10 mouse cellular contexts compared by ENCODE assay signal in the genomic region with DNA sequence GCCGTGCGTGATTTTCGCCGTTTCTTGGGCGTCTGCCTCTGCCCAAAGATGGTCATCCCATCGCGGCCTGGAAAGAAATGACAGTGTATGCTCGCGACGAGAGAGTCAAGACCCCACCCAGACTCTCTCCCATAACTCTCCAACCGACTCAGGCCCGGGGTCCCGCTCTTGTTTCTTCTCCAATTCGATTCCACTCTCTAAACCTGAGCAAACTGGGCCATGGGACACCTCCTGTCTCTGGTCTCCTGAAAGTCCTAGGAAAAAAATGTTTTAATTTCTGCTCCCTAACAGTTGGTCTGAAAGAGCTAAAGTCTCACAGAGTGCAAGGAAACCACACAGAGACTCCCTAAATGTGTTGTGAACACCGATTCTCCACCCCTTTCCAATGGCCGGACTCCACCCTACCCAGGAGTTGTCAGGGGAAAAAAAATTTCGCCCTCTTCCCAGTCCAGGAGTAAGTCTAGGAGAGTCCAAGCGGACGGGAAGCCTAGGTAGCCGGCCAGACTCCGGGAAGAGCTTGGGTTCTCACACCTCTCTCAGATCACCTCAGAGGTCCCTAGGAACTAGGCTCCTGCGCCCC. TPM values are rescaled to one million over a fixed set of nuclear protein-coding genes. Genes with fewer than 3 reads are reported as not detected.
DNase-seq lines count a peak whose midpoint lies in the region; ATAC-seq and TF ChIP-seq lines count a peak whose summit lies in the region.
"Had no signal": no experiment of that assay in that cellular context is flagged by ENCODE, and none has a peak within 500 bp of the region (broad histone marks: within the 10 kb centered on the region; RNA-seq: fewer than 3 reads in every experiment).

No protein-coding gene starts in this region.

- H3K27ac ChIP-seq in kidney, postnatal 0 days: no peak overlapping the region
- H3K27ac ChIP-seq in hindbrain, embryonic 10.5 days: peak overlapping the region; percentile 40
- H3K27ac ChIP-seq in midbrain, embryonic 14.5 days (replicated peaks; ENCODE audit: low read depth, low read length): no peak overlapping the region

- ATAC-seq in kidney, postnatal 0 days (replicated peaks; ENCODE audit: low FRiP score, low read depth): no peak
- no peak for ATAC-seq in midbrain, embryonic 14.5 days (ENCODE audit: low FRiP score, low TSS enrichment)
- ATAC-seq in erythroid progenitor cell, adult 5-6 weeks (replicated peaks; ENCODE audit: low FRiP score, poor library complexity, severe bottlenecking): no peak

- no peaks in the 10 kb centered on the region for H3K36me3 ChIP-seq in kidney, postnatal 0 days (ENCODE audit: insufficient read depth, low read length)
- no peaks in the 10 kb centered on the region for H3K36me3 ChIP-seq in hindbrain, embryonic 10.5 days
- no peaks in the 10 kb centered on the region for H3K36me3 ChIP-seq in midbrain, embryonic 14.5 days (ENCODE audit: control insufficient read depth, insufficient read depth, low read length)

- WGBS in kidney, postnatal 0 days: 2% methylated on average over 22 of the region's 22 CpGs
- 1% methylated on average over 22 of the region's 22 CpGs for WGBS in hindbrain, embryonic 10.5 days
- 1% methylated on average over 22 of the region's 22 CpGs for WGBS in midbrain, embryonic 14.5 days

- H3K4me3 ChIP-seq in kidney, postnatal 0 days (replicated peaks; ENCODE audit: low read depth, low read length): peak overlapping the region; percentile 4; the same call in 1 of the 2 replicates
- H3K4me3 ChIP-seq in hindbrain, embryonic 10.5 days: peak overlapping the region; percentile 38
- no peak overlapping the region for H3K4me3 ChIP-seq in midbrain, embryonic 14.5 days (replicated peaks; ENCODE audit: low read depth, low read length)

- H3K9me3 ChIP-seq in kidney, postnatal 0 days (replicated peaks; ENCODE audit: low read length): no peaks in the 10 kb centered on the region
- H3K9me3 ChIP-seq in hindbrain, embryonic 10.5 days: no peaks in the 10 kb centered on the region
- no peaks in the 10 kb centered on the region for H3K9me3 ChIP-seq in midbrain, embryonic 14.5 days (ENCODE audit: control insufficient read depth, low read length)

- H3K9ac ChIP-seq in kidney, postnatal 0 days (ENCODE audit: low read depth, low read length): no peak overlapping the region
- H3K9ac ChIP-seq in midbrain, embryonic 14.5 days (replicated peaks; ENCODE audit: low read length): no peak overlapping the region

- H3K4me2 ChIP-seq in kidney, postnatal 0 days (ENCODE audit: low read length): no peak overlapping the region
- H3K4me2 ChIP-seq in midbrain, embryonic 14.5 days (ENCODE audit: low read length): no peak overlapping the region

- peaks cover 81% of the 10 kb centered on the region for H3K27me3 ChIP-seq in kidney, postnatal 0 days (ENCODE audit: insufficient read depth, low read length)
- peaks cover 100% of the 10 kb centered on the region for H3K27me3 ChIP-seq in hindbrain, embryonic 10.5 days (ENCODE audit: insufficient read depth, poor library complexity, severe bottlenecking)
- H3K27me3 ChIP-seq in midbrain, embryonic 14.5 days (ENCODE audit: control insufficient read depth, insufficient read depth, low read length): peaks cover 93% of the 10 kb centered on the region

- peaks cover 35% of the 10 kb centered on the region for H3K4me1 ChIP-seq in kidney, postnatal 0 days (replicated peaks; ENCODE audit: insufficient read depth, low read length)
- H3K4me1 ChIP-seq in hindbrain, embryonic 10.5 days (replicated peaks): peaks cover 59% of the 10 kb centered on the region
- H3K4me1 ChIP-seq in midbrain, embryonic 14.5 days (ENCODE audit: control insufficient read depth, insufficient read depth, low read length): 0 out of 2 replicates have a peak, but pooled peaks cover 4% of the 10 kb centered on the region

- no peak for TF ChIP-seq CTCF in kidney, postnatal 0 days (IDR thresholded peaks at IDR 0.05; ENCODE audit: low read depth)

- peak; percentile 34 for DNase-seq in gastrocnemius, adult 18-20 months (ENCODE audit: low spot score)
- no peak for DNase-seq in gastrocnemius, adult 8-10 months (ENCODE audit: low spot score in 2 of 2)
- DNase-seq in kidney, postnatal 0 days (ENCODE audit: low spot score): no peak
- DNase-seq in kidney, postnatal 14 days: no peak
- DNase-seq in hindbrain, embryonic 10.5 days (ENCODE audit: low spot score): peak; percentile 58
- DNase-seq in midbrain, embryonic 14.5 days: peak; percentile 42
- DNase-seq in retina, postnatal 1 day: no peak
- DNase-seq: thymus, adult 18-20 months had no signal

RNA-seq across cellular contexts. Expression of a gene that starts 1.3 kb away (rescaled TPM):
- total RNA-seq in gastrocnemius, adult 18-20 months (2021): 10 to 100 TPM; 62.4 to 63.1 TPM
- 10 to 100 TPM; 59.4 to 70.9 (median 64.3) TPM for total RNA-seq in gastrocnemius, adult 8-10 months (2022)
- polyA plus RNA-seq in kidney, postnatal 0 days (2015; fragmentation: Nextera tagmentation; extraction: Ambion mirVana): 0.04 TPM in 1 of 2 replicates, not detected in the other
- 1.4 and 8.9 TPM in 2 replicates for polyA plus RNA-seq in hindbrain, embryonic 10.5 days (2016; fragmentation: Nextera tagmentation; extraction: Ambion mirVana)
- polyA plus RNA-seq in midbrain, embryonic 14.5 days (2014; fragmentation: Nextera tagmentation; extraction: Ambion mirVana): 0.49 and 0.65 TPM in 2 replicates
- not detected in 2 replicates for total RNA-seq in erythroid progenitor cell, adult 5-6 weeks (2015; ENCODE audit: low replicate concordance)
- total RNA-seq in erythroid progenitor cell, adult 5-6 weeks (2017; ENCODE audit: low replicate concordance): not detected in 2 replicates
- total RNA-seq: left cerebral cortex, adult 8-10 months had no signal

Comparison
In these comparisons a context has a peak if more than half of its experiments do, and no peak if none do; other contexts are left out.
1. DNase-seq: peak in gastrocnemius, adult 18-20 months (single experiment), hindbrain, embryonic 10.5 days (single experiment) and midbrain, embryonic 14.5 days (single experiment); none in gastrocnemius, adult 8-10 months (0 of 2), kidney, postnatal 0 days (single experiment), kidney, postnatal 14 days (single experiment) and retina, postnatal 1 day (single experiment).
2. RNA of a gene that starts 1.3 kb away (total RNA-seq): 59.4 to 70.9 TPM in gastrocnemius, adult 8-10 months and 62.4 to 63.1 TPM in gastrocnemius, adult 18-20 months; not detected in erythroid progenitor cell, adult 5-6 weeks; every median in the first group is over 10 times any median in the second.